Mouse (Mus musculus) kidney, embryonic 14.5 days (tissue): ENCODE measurements around the gene Socs3. TPM values are rescaled to one million over a fixed set of nuclear protein-coding genes. Genes with fewer than 3 reads are reported as not detected.

Experiments
- ATAC-seq: fragments of 200-750 bp; cut with Nextera tagmentation; 2 replicates; pipeline ENCODE4 v1.8.0; 2017; ENCODE audit warnings: moderate number of reproducible peaks, mild to moderate bottlenecking, moderate TSS enrichment, moderate library complexity; ENCODE audit not compliant: low FRiP score, low TSS enrichment
- H3K27ac ChIP-seq: fragments of 300-500 bp; sonication (generic); 2 replicates; pipeline ENCODE4 v1.5.1; 2014; ENCODE audit warnings: low read depth, mild to moderate bottlenecking, low read length, moderate library complexity, mixed read lengths
- H3K27me3 ChIP-seq: fragments of 300-500 bp; sonication (generic); 2 replicates; pipeline ENCODE4 v1.6.1; 2014; ENCODE audit warnings: mild to moderate bottlenecking, low read length; ENCODE audit not compliant: control insufficient read depth, insufficient read depth
- H3K36me3 ChIP-seq: fragments of 300-500 bp; sonication (generic); 2 replicates; pipeline ENCODE4 v1.6.1; 2014; ENCODE audit warnings: low read length, mixed read lengths; ENCODE audit not compliant: control insufficient read depth, insufficient read depth
- H3K4me1 ChIP-seq: fragments of 300-500 bp; sonication (generic); 2 replicates; pipeline ENCODE4 v1.6.1; 2014; ENCODE audit warnings: low read length, mixed read lengths; ENCODE audit not compliant: control insufficient read depth, insufficient read depth
- H3K4me2 ChIP-seq: fragments of 300-500 bp; sonication (generic); replicated peaks from 2 replicates; pipeline ENCODE4 v1.6.1; 2014; ENCODE audit warnings: low read depth, mild to moderate bottlenecking, low read length
- H3K4me3 ChIP-seq: fragments of 300-500 bp; sonication (generic); 2 replicates; pipeline ENCODE4 v1.5.1; 2014; ENCODE audit warnings: mild to moderate bottlenecking, low read length
- H3K9ac ChIP-seq: fragments of 300-500 bp; sonication (generic); 2 replicates; pipeline ENCODE4 v1.6.1; 2014; ENCODE audit warnings: low read depth, mild to moderate bottlenecking, low read length, moderate library complexity
- H3K9me3 ChIP-seq: fragments of 300-500 bp; sonication (generic); 2 replicates; pipeline ENCODE4 v1.6.1; 2016; ENCODE audit warnings: low read length; ENCODE audit not compliant: control insufficient read depth
- WGBS: fragments of 180-500 bp; shearing (Covaris S2); extraction: QIAGEN DNeasy Blood & Tissue Kit; methylation state at CpG from one replicate; pipeline ENCODE4 v1.1.7; 2014; 5-methylcytosine and 5-hydroxymethylcytosine counted together
- polyA plus RNA-seq: library from polyadenylated mRNA; unstranded; fragments of >200 nt; fragmentation: Nextera tagmentation; extraction: Ambion mirVana; gene quantifications from 2 replicates; pipeline ENCODE4 v1.2.1, GENCODE M21; 2014

Gene Socs3
- polyA plus RNA-seq, 1 experiment from 2014 or later, result 6.7 TPM

- Histone ChIP-seq H3K36me3 (no peaks in the 10 kb centered on the region), H3K4me1 (peaks cover 36% of the 10 kb centered on the region; the same call in 1 of the 2 replicates), H3K27ac (peak overlapping the region; percentile 48; the same call in 1 of the 2 replicates), H3K9ac (no peak overlapping the region), H3K4me2 (no peak overlapping the region), H3K4me3 (no peak overlapping the region), H3K9me3 (no peaks in the 10 kb centered on the region), H3K27me3 (no peaks in the 10 kb centered on the region)
- ATAC-seq, result no peak
- WGBS, result 83% methylated on average over 9 of the region's 9 CpGs
Observed at GRCm38 (mm10) chr11:117954819-117955218, 15.0 kb downstream of the Socs3 start.

DNA sequence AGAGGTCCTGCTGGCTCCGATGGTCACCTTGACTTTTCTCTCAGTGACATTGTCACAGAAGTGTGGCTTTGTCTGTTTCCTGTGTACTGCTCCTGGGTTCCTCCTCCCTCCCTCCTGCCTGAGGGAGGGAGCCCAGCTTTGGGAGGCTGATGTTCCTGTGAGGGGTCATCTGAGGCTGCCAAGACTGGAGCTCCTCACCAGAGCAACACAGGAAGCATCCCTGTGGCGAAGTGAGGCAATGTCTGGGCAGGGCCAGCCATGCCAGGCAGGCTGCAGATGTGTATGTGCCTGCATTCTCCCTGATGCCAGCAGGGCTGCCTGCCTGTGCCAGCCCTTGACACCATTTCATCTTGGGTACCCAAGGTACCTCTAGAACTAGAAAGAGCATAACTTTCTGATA lies 15.8 kb downstream of the Socs3 start:
- Histone ChIP-seq H3K9me3 (no peaks in the 10 kb centered on the region), H3K36me3 (no peaks in the 10 kb centered on the region), H3K9ac (no peak overlapping the region), H3K4me1 (peaks cover 38% of the 10 kb centered on the region), H3K27me3 (no peaks in the 10 kb centered on the region), H3K27ac (peak overlapping the region; percentile 48; the same call in 1 of the 2 replicates), H3K4me2 (no peak overlapping the region), H3K4me3 (no peak overlapping the region)
- ATAC-seq, result no peak
- WGBS, result 58% methylated on average over 2 of the region's 2 CpGs

DNA sequence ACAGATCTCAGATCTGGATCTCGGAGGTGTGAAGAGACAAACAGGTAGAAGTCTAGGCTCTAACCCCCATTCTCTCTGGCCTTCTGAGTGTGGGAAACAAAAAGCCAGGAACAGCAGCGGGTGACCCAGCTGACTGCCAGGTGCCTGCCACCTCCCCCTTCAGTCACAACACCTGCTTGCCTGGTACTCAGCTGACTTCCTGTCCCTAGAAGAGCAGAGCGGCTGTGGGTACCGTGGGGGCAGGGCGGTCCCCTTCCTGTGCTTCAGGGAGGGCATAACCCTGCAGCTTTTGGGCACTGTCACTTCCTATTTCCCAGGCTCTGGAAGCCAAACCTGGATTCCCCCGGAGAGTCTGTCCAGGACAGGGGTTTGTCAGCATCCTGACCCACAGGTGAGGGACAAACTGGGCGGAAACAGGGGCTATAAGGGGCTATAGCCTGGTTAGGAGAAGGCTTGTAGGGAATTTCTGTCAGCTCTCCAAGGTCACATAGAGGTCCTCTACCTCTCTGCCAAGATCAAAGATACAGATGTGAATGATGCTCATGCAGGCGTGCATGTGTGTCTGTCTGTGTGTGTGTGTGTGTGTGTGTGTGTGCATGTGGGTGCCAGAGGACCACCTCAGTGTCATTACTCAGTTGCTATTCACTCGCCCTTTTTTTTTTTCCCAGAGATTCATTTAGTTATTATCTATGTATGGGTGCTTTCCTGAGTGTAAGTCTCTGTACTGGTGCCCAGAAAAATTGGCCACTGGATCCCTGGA lies 17.5 kb downstream of the Socs3 start:
- no peak for ATAC-seq
- 61% methylated on average over 9 of the region's 9 CpGs for WGBS
- H3K9ac ChIP-seq, result no peak overlapping the region
- no peaks in the 10 kb centered on the region for H3K27me3 ChIP-seq
- peaks cover 32% of the 10 kb centered on the region for H3K4me1 ChIP-seq
- no peak overlapping the region for H3K27ac ChIP-seq
- no peak overlapping the region for H3K4me3 ChIP-seq
- no peaks in the 10 kb centered on the region for H3K9me3 ChIP-seq
- no peaks in the 10 kb centered on the region for H3K36me3 ChIP-seq
- H3K4me2 ChIP-seq, result no peak overlapping the region

DNA sequence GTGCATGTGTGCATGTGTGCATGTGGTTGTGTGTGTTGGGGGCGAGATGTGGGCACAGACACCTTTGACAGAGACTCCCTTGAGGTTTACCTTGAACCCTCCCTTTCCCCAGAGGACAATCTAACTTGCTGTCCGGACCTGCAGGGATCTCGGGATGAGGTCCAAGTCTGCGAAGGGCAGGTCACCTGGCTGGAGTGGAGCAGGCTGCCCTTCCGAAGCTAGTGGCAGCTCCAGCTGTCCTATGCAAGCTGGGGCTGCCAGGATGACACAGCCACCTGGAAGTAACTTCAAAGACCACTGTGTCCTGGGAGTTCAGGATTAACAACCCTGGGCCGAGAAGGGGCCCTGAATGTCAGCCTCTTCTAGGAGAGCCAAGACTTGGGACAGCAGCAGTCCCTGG lies 18.5 kb downstream of the Socs3 start:
- Histone ChIP-seq H3K4me1 (peaks cover 32% of the 10 kb centered on the region), H3K36me3 (no peaks in the 10 kb centered on the region), H3K27ac (no peak overlapping the region), H3K9ac (no peak overlapping the region), H3K9me3 (no peaks in the 10 kb centered on the region), H3K27me3 (no peaks in the 10 kb centered on the region), H3K4me3 (no peak overlapping the region), H3K4me2 (no peak overlapping the region)
- no peak for ATAC-seq
- WGBS, result 61% methylated on average over 6 of the region's 6 CpGs

DNA sequence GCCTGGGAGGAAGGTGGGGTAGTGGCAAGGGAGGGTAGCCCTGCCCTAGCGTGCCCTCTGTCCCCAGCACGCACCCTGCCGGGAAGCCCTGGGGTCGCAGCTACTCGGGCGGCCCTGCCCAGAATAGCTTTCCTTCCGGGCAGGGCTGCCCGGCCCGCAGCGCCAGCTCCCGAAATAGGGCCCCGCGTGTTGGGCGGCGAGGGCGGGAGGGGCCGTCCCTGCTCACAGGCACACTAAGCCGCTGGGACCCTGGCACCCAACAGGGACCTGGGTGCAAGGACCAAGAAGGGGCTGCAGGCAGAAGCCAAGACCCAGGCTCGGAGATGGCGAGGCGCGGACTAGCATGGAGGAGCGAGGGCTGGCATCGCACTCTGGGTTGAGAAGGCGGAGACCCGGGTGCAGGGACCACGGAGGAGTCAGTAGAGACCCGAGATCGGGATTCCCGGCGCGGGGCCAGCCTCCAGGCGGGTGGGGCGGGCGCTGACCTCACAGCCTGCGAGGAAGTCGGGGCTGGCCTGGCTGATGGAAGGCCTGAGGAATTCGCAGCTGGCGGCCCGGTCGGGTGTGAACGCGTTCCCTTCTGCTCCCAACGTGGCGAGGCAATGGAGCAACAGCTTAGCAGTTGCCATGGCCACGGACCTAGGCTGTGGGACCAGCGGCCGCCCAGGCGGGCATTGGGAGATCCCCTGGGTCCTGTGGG lies 20.3 kb downstream of the Socs3 start:
- peaks cover 29% of the 10 kb centered on the region for H3K4me1 ChIP-seq
- peak overlapping the region; percentile 13; the same call in 1 of the 2 replicates for H3K27ac ChIP-seq

DNA sequence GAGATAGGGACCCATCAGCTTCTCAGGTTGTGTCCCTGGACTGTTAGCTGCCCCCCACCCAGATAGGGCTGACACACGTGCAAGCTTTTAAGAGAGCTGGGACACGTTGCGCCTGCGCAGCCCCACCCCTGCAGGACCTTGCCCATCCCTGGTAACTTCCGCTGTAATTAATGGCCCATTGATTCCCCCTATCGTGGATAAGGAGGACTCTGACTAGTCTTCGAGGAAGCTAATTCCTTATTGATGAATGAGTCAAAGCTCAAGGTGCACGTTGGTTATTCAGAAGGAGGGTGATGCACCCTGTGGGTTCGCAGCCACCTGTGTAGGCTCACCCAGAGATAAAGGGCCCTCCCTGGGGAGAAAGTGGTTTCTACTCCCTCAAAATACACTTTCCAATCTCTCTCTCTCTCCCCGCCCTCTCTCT lies 22.8 kb downstream of the Socs3 start:
- Histone ChIP-seq H3K27ac (peak overlapping the region; percentile 70; the same call in 1 of the 2 replicates), H3K4me1 (peaks cover 19% of the 10 kb centered on the region), H3K27me3 (no peaks in the 10 kb centered on the region), H3K9ac (no peak overlapping the region), H3K36me3 (no peaks in the 10 kb centered on the region), H3K9me3 (no peaks in the 10 kb centered on the region), H3K4me2 (no peak overlapping the region; the same call in 1 of the 2 replicates), H3K4me3 (no peak overlapping the region)
- peak; percentile 44 for ATAC-seq
- 50% methylated on average over 10 of the region's 10 CpGs for WGBS

More for the DNA sequence above, 20.3 kb downstream of the Socs3 start:
- H3K4me3 ChIP-seq, result peak overlapping the region; percentile 32
- no peaks in the 10 kb centered on the region for H3K9me3 ChIP-seq
- 1% methylated on average over 47 of the region's 49 CpGs for WGBS
- no peaks in the 10 kb centered on the region for H3K36me3 ChIP-seq
- peak overlapping the region; percentile 46 for H3K9ac ChIP-seq
- peak overlapping the region; percentile 67 for H3K4me2 ChIP-seq
- no peaks in the 10 kb centered on the region for H3K27me3 ChIP-seq
- peak; percentile 75 for ATAC-seq

DNA sequence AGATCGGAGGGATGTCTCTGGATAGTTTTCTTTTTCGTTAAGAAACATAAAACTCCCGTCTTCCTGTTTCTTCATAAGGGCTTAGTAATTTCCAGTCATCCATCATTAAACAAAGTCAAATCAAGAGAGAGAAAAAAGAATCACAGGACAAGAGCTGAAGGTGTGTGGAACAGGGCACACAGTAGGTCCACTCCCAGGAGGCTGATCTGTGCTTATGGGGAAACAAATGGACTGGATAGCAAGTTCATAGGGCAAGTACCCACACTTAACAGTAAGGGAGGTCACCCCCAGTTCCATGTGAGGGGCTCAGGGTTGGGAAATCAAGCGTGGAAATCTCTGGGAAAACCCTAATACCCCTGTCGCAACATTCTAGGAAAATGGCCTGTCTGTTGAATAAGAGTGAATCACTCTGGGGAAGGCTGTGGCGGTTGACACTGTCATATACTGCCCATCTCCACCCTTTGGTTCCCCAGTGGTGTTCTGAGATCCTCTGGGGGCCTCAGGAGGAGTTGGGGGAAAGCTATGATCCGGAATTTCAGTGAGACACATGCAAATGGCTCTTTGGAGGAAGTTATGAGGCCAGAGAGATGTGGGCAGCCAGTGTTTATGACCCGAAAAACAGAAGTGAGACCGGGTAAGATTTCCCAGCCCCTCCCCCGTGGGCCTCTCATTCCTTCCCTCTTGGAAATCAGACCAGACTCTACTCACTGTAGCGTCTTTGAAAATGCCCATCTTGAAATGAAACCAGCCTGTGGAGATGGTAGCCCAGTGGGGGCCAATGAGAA lies 23.5 kb downstream of the Socs3 start:
- no peak overlapping the region; the same call in 1 of the 2 replicates for H3K4me2 ChIP-seq
- no peaks in the 10 kb centered on the region for H3K9me3 ChIP-seq
- no peak overlapping the region for H3K4me3 ChIP-seq
- H3K9ac ChIP-seq, result no peak overlapping the region
- H3K27me3 ChIP-seq, result no peaks in the 10 kb centered on the region
- 38% methylated on average over 11 of the region's 11 CpGs for WGBS
- peak; percentile 45 for ATAC-seq
- H3K27ac ChIP-seq, result peak overlapping the region; percentile 70; the same call in 1 of the 2 replicates
- H3K36me3 ChIP-seq, result no peaks in the 10 kb centered on the region
- H3K4me1 ChIP-seq, result peaks cover 23% of the 10 kb centered on the region

GRCm38 (mm10) chr11:117941848-117942247 lies 28.0 kb downstream of the Socs3 start:
- Histone ChIP-seq H3K4me3 (no peak overlapping the region), H3K36me3 (no peaks in the 10 kb centered on the region), H3K9me3 (no peaks in the 10 kb centered on the region), H3K27ac (no peak overlapping the region), H3K4me1 (peaks cover 36% of the 10 kb centered on the region), H3K4me2 (no peak overlapping the region), H3K9ac (no peak overlapping the region), H3K27me3 (no peaks in the 10 kb centered on the region)
- WGBS, result 36% methylated on average over 4 of the region's 4 CpGs
- ATAC-seq, result no peak
